Mouse (Mus musculus) midbrain, embryonic 11.5 days (tissue): ENCODE data around the gene Zfp148. TPM values are rescaled to one million over a fixed set of nuclear protein-coding genes. Genes with fewer than 3 reads are reported as not detected.
"Not testable (repeated sequence)": the region's sequence is repeated elsewhere in the genome, so short reads cannot be mapped to it uniquely, and the experiment has no call there.

Experiments used
- ATAC-seq: fragments of 200-750 bp; cut with Nextera tagmentation; 2 replicates; pipeline ENCODE4 v1.8.0; 2017; ENCODE audit warnings: moderate TSS enrichment, moderate library complexity; ENCODE audit not compliant: low FRiP score
- DNase-seq: peaks from one replicate; pipeline ENCODE4 v3.0.0; 2015; ENCODE audit warnings: low spot score; ENCODE audit errors: missing footprints
- H3K27ac ChIP-seq: fragments of 300-500 bp; sonication (generic); 2 replicates; pipeline ENCODE4 v1.5.1; 2014; ENCODE audit warnings: low read depth, low read length
- H3K27me3 ChIP-seq: fragments of 300-500 bp; sonication (generic); 2 replicates; pipeline ENCODE4 v1.6.1; 2014; ENCODE audit warnings: mild to moderate bottlenecking, low read length, moderate library complexity, mixed read lengths; ENCODE audit not compliant: control insufficient read depth, insufficient read depth
- H3K36me3 ChIP-seq: fragments of 300-500 bp; sonication (generic); 2 replicates; pipeline ENCODE4 v1.6.1; 2014; ENCODE audit warnings: mild to moderate bottlenecking, low read length, moderate library complexity, mixed read lengths; ENCODE audit not compliant: control insufficient read depth, insufficient read depth
- H3K4me1 ChIP-seq: fragments of 300-500 bp; sonication (generic); 2 replicates; pipeline ENCODE4 v1.6.1; 2014; ENCODE audit warnings: low read length; ENCODE audit not compliant: control insufficient read depth, insufficient read depth
- H3K4me2 ChIP-seq: fragments of 300-500 bp; sonication (generic); 2 replicates; pipeline ENCODE4 v1.6.1; 2014; ENCODE audit warnings: mild to moderate bottlenecking, moderate library complexity
- H3K4me3 ChIP-seq: fragments of 300-500 bp; sonication (generic); 2 replicates; pipeline ENCODE4 v1.5.1; 2014; ENCODE audit warnings: low read depth, low read length
- H3K9ac ChIP-seq: fragments of 300-500 bp; sonication (generic); 2 replicates; pipeline ENCODE4 v1.6.1; 2014; ENCODE audit warnings: low read length
- H3K9me3 ChIP-seq: fragments of 300-500 bp; sonication (generic); 2 replicates; pipeline ENCODE4 v1.6.1; 2016; ENCODE audit warnings: low read length; ENCODE audit not compliant: control insufficient read depth
- whole genome bisulfite sequencing: fragments of 180-500 bp; shearing (Covaris S2); extraction: QIAGEN DNeasy Blood & Tissue Kit; methylation state at CpG from one replicate; pipeline ENCODE4 v1.1.7; 2014; 5-methylcytosine and 5-hydroxymethylcytosine counted together
- polyA plus RNA-seq: library from polyadenylated mRNA; unstranded; fragments of >200 nt; fragmentation: Nextera tagmentation; extraction: Ambion mirVana; gene quantifications from 2 replicates; pipeline ENCODE4 v1.2.1, GENCODE M21; 2014

Gene Zfp148
- polyA plus RNA-seq, 1 experiment from 2014 or later = 49.1 TPM

GRCm38 (mm10) chr16:33487709-33488108 lies 107.1 kb downstream of the Zfp148 start:
- H3K4me2 ChIP-seq = no peak overlapping the region
- H3K4me1 ChIP-seq = no peaks in the 10 kb centered on the region
- H3K9me3 ChIP-seq = no peaks in the 10 kb centered on the region
- H3K27ac ChIP-seq = no peak overlapping the region
- no peak overlapping the region for H3K9ac ChIP-seq
- H3K4me3 ChIP-seq = no peak overlapping the region
- ATAC-seq = no peak
- H3K27me3 ChIP-seq = no peaks in the 10 kb centered on the region
- 93% methylated on average over 4 of the region's 4 CpGs for WGBS
- H3K36me3 ChIP-seq = peaks cover 6% of the 10 kb centered on the region; the same call in 1 of the 2 replicates
- DNase-seq = no peak

- Histone ChIP-seq H3K4me2 (no peak overlapping the region), H3K9ac (no peak overlapping the region), H3K27ac (no peak overlapping the region), H3K27me3 (no peaks in the 10 kb centered on the region), H3K4me1 (no peaks in the 10 kb centered on the region), H3K36me3 (peaks cover 9% of the 10 kb centered on the region; the same call in 1 of the 2 replicates), H3K9me3 (no peaks in the 10 kb centered on the region), H3K4me3 (no peak overlapping the region)
- 89% methylated on average over 4 of the region's 4 CpGs for WGBS
- ATAC-seq (no peak), DNase-seq (no peak)
These were observed 113.7 kb downstream of the Zfp148 start for GRCm38 (mm10) chr16:33494374-33494773.

GRCm38 (mm10) chr16:33508082-33508481 lies 127.4 kb downstream of the Zfp148 start:
- no peaks in the 10 kb centered on the region for H3K36me3 ChIP-seq
- H3K27ac ChIP-seq = no peak overlapping the region
- H3K9ac ChIP-seq = no peak overlapping the region
- ATAC-seq = no peak
- H3K27me3 ChIP-seq = no peaks in the 10 kb centered on the region
- DNase-seq = no peak
- H3K4me1 ChIP-seq = no peaks in the 10 kb centered on the region
- H3K4me3 ChIP-seq = no peak overlapping the region
- H3K9me3 ChIP-seq = no peaks in the 10 kb centered on the region
- no peak overlapping the region for H3K4me2 ChIP-seq
- WGBS = 93% methylated on average over 4 of the region's 4 CpGs

DNA sequence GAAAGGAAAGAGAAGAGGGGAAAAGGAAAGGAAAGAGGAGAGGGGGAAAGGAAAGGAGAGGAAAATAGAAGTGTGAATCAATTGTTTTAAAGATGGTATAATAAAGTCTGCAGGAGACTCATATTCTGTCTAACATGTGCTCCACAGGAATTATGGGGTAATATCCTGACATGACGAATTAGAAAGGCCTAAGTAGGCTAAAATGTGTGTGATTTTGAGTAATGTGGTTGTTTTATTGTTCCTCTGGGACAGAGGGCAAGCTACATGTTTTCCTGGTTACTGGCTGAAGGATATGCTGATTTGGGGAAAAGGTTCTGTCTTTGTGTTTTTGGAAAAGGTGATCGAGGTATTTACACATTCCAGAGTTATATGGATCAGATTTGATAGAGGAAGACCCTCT lies 128.6 kb downstream of the Zfp148 start:
- H3K4me2 ChIP-seq, H3K27ac ChIP-seq, H3K9me3 ChIP-seq, ATAC-seq, H3K4me3 ChIP-seq, H3K36me3 ChIP-seq, H3K9ac ChIP-seq, DNase-seq, H3K27me3 ChIP-seq, H3K4me1 ChIP-seq: not testable (repeated sequence)
- 90% methylated on average over 2 of the region's 2 CpGs for WGBS

DNA sequence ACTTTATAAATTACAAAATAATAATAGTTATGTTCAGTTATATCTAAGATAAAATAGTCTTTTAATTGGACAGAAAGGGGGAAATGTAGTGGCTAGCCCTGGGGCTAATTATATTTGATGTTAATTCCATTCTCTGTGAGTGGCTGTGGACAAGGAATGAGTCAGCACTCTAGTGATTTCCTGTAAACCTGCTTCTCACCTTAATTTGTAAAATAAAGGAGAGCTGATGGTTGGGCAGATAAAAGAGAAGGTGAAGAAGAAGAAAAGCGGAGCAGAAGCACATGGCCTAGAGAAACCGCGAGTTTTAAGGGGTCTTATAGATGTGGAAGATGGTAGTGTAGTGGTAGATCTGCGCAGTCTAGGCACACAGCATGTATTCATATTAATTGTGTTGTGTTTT lies 130.2 kb downstream of the Zfp148 start:
- not testable (repeated sequence) for H3K4me1 ChIP-seq, ATAC-seq, DNase-seq, H3K27me3 ChIP-seq, H3K9me3 ChIP-seq, H3K36me3 ChIP-seq, H3K27ac ChIP-seq, H3K4me2 ChIP-seq, H3K9ac ChIP-seq, H3K4me3 ChIP-seq
- WGBS = 90% methylated on average over 4 of the region's 4 CpGs

- Histone ChIP-seq H3K4me1 (peaks cover 9% of the 10 kb centered on the region), H3K4me2 (no peak overlapping the region), H3K27me3 (no peaks in the 10 kb centered on the region), H3K9me3 (no peaks in the 10 kb centered on the region), H3K4me3 (no peak overlapping the region), H3K36me3 (no peaks in the 10 kb centered on the region), H3K27ac (no peak overlapping the region), H3K9ac (no peak overlapping the region)
- ATAC-seq (no peak), DNase-seq (no peak)
- 89% methylated on average over 6 of the region's 6 CpGs for WGBS
These were observed 131.9 kb downstream of the Zfp148 start for GRCm38 (mm10) chr16:33512555-33512954.

GRCm38 (mm10) chr16:33516807-33517565 lies 136.3 kb downstream of the Zfp148 start, which contains the start of gene Slc12a8:
Slc12a8 (plus strand) TSS chr16:33517328.
- ATAC-seq (peak; percentile 71), DNase-seq (peak; percentile 88)
- H3K36me3 ChIP-seq = no peaks in the 10 kb centered on the region
- peak within 1 kb of the TSS; percentile 62 for H3K4me2 ChIP-seq
- H3K27me3 ChIP-seq = no peaks in the 10 kb centered on the region
- WGBS = 3% methylated on average over 27 of the region's 27 CpGs
- H3K9me3 ChIP-seq = no peaks in the 10 kb centered on the region
- H3K27ac ChIP-seq = no peak within 1 kb of the TSS
- peak within 1 kb of the TSS; percentile 25 for H3K4me3 ChIP-seq
- H3K4me1 ChIP-seq = peaks cover 9% of the 10 kb centered on the region
- peak within 1 kb of the TSS; percentile 64 for H3K9ac ChIP-seq

DNA sequence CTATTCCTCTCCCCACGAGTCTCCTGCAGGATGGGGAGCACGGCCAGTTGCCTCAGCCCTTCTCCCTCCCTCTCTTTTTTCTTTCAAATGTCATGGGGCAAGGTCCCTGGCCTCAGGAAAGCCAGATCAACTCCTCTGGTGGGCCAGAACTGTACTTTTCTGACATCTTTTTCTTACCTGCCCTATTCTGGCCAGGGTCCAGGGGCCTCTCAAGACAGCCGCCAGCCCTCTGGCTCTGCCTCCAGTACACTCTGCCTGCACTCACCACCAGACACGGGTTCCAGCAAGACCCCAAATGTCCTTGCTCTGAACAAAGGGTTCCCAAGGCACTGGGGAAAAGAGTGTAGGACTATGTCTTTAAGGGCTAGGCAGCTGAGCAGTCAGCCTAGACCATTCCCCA lies 137.0 kb downstream of the Zfp148 start:
- ATAC-seq = peak; percentile 42; the same call in 1 of the 2 replicates
- no peak overlapping the region for H3K4me3 ChIP-seq
- H3K4me1 ChIP-seq = peaks cover 9% of the 10 kb centered on the region
- no peak for DNase-seq
- no peaks in the 10 kb centered on the region for H3K36me3 ChIP-seq
- 22% methylated on average over 4 of the region's 4 CpGs for WGBS
- H3K27me3 ChIP-seq = no peaks in the 10 kb centered on the region
- peak overlapping the region; percentile 64 for H3K9ac ChIP-seq
- no peak overlapping the region for H3K27ac ChIP-seq
- H3K9me3 ChIP-seq = no peaks in the 10 kb centered on the region
- H3K4me2 ChIP-seq = peak overlapping the region; percentile 62

DNA sequence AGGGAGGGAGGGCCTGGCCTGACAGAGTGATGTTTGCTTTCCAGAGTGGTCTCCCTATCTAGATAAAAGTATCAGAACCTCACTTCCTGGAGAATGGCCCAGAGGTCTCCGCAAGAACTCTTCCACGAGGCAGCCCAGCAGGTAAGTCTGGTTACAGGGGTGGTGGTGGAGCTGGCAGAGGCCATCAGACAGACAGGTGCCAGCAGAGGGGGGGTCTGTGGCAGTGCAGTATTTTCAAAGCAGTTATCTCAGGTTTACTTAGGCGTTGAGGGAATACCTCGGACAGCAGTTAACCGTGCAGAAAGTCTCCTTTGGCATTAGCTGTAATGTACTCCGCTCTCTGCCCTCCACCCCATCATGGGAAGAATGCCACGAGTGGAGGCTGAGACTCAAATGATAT lies 137.6 kb downstream of the Zfp148 start:
- no peak overlapping the region for H3K9ac ChIP-seq
- 79% methylated on average over 7 of the region's 7 CpGs for WGBS
- peaks cover 9% of the 10 kb centered on the region for H3K4me1 ChIP-seq
- no peak overlapping the region for H3K27ac ChIP-seq
- H3K36me3 ChIP-seq = no peaks in the 10 kb centered on the region
- H3K4me2 ChIP-seq = no peak overlapping the region
- H3K4me3 ChIP-seq = no peak overlapping the region
- no peaks in the 10 kb centered on the region for H3K27me3 ChIP-seq
- DNase-seq (no peak), ATAC-seq (no peak)
- no peaks in the 10 kb centered on the region for H3K9me3 ChIP-seq
